Mouse (Mus musculus) liver, embryonic 12.5 days (tissue): ENCODE measurements around the gene Pak6. TPM values are rescaled to one million over a fixed set of nuclear protein-coding genes. Genes with fewer than 3 reads are reported as not detected.

ENCODE experiments used
- ATAC-seq: fragments of 200-750 bp; cut with Nextera tagmentation; 2 replicates; pipeline ENCODE4 v1.8.0; 2017; ENCODE audit warnings: moderate number of reproducible peaks, mild to moderate bottlenecking, moderate library complexity
- H3K27ac ChIP-seq: fragments of 300-500 bp; sonication (generic); 2 replicates; pipeline ENCODE4 v1.5.1; 2016; ENCODE audit warnings: mild to moderate bottlenecking
- H3K27me3 ChIP-seq: fragments of 300-500 bp; sonication (generic); replicated peaks from 2 replicates; pipeline ENCODE4 v1.6.1; 2016; ENCODE audit warnings: mild to moderate bottlenecking, moderate library complexity
- H3K36me3 ChIP-seq: fragments of 300-500 bp; sonication (generic); 2 replicates; pipeline ENCODE4 v1.6.1; 2016; ENCODE audit warnings: mild to moderate bottlenecking, moderate library complexity
- H3K4me1 ChIP-seq: fragments of 300-500 bp; sonication (generic); 2 replicates; pipeline ENCODE4 v1.6.1; 2016
- H3K4me2 ChIP-seq: fragments of 300-500 bp; sonication (generic); 2 replicates; pipeline ENCODE4 v1.6.1; 2016; ENCODE audit warnings: mild to moderate bottlenecking, moderate library complexity
- H3K4me3 ChIP-seq: fragments of 300-500 bp; sonication (generic); 2 replicates; pipeline ENCODE4 v1.5.1; 2016; ENCODE audit warnings: mild to moderate bottlenecking, moderate library complexity
- H3K9ac ChIP-seq: fragments of 300-500 bp; sonication (generic); 2 replicates; pipeline ENCODE4 v1.6.1; 2016; ENCODE audit warnings: mild to moderate bottlenecking, moderate library complexity
- H3K9me3 ChIP-seq: fragments of 300-500 bp; sonication (generic); replicated peaks from 2 replicates; pipeline ENCODE4 v1.6.1; 2016; ENCODE audit warnings: mild to moderate bottlenecking, moderate library complexity
- WGBS: fragments of 180-500 bp; shearing (Covaris S2); methylation state at CpG from one replicate; pipeline ENCODE4 v1.1.7; 2016; ENCODE audit not compliant: insufficient replicate concordance; 5-methylcytosine and 5-hydroxymethylcytosine counted together
- polyA plus RNA-seq: library from polyadenylated mRNA; unstranded; fragments of >200 nt; fragmentation: Nextera tagmentation; extraction: Ambion mirVana; gene quantifications from 2 replicates; pipeline ENCODE4 v1.2.1, GENCODE M21; 2016

Pak6 gene
- polyA plus RNA-seq, 1 experiment from 2014 or later: 1.4 TPM

- H3K9me3 ChIP-seq: no peaks in the 10 kb centered on the region
- H3K27me3 ChIP-seq: peaks cover 35% of the 10 kb centered on the region
- WGBS: 27% methylated on average over 8 of the region's 8 CpGs
- no peak overlapping the region for H3K4me2 ChIP-seq
- peaks cover 47% of the 10 kb centered on the region for H3K4me1 ChIP-seq
- no peak for ATAC-seq
- H3K9ac ChIP-seq: no peak overlapping the region
- peaks cover 3% of the 10 kb centered on the region for H3K36me3 ChIP-seq
- H3K27ac ChIP-seq: no peak overlapping the region
- H3K4me3 ChIP-seq: no peak overlapping the region
Measured at GRCm38 (mm10) chr2:118743261-118743943, 80.3 kb downstream of the Pak6 start.

- Histone ChIP-seq H3K4me1 (peaks cover 60% of the 10 kb centered on the region), H3K4me2 (peak overlapping the region; percentile 100), H3K27me3 (peaks cover 29% of the 10 kb centered on the region), H3K4me3 (peak overlapping the region; percentile 94), H3K9ac (peak overlapping the region; percentile 96; the same call in 1 of the 2 replicates), H3K36me3 (peaks cover 16% of the 10 kb centered on the region), H3K27ac (peak overlapping the region; percentile 40; the same call in 1 of the 2 replicates), H3K9me3 (no peaks in the 10 kb centered on the region)
- ATAC-seq: no peak
- 16% methylated on average over 7 of the region's 7 CpGs for WGBS
Measured at GRCm38 (mm10) chr2:118744621-118745020, 81.5 kb downstream of the Pak6 start.

GRCm38 (mm10) chr2:118745232-118745884 lies 82.3 kb downstream of the Pak6 start, which contains the start of gene Inafm2:
Gene Inafm2 (plus strand): TSS chr2:118745758.
- peaks cover 23% of the 10 kb centered on the region for H3K36me3 ChIP-seq
- WGBS: 1% methylated on average over 53 of the region's 57 CpGs
- H3K27ac ChIP-seq: peak within 1 kb of the TSS; percentile 83
- peak within 1 kb of the TSS; percentile 94 for H3K4me3 ChIP-seq
- peak within 1 kb of the TSS; percentile 96 for H3K9ac ChIP-seq
- peak; percentile 90 for ATAC-seq
- H3K27me3 ChIP-seq: peaks cover 29% of the 10 kb centered on the region
- peaks cover 64% of the 10 kb centered on the region for H3K4me1 ChIP-seq
- peak within 1 kb of the TSS; percentile 100 for H3K4me2 ChIP-seq
- no peaks in the 10 kb centered on the region for H3K9me3 ChIP-seq

- H3K36me3 ChIP-seq: peaks cover 29% of the 10 kb centered on the region
- WGBS: 2% methylated on average over 100 of the region's 113 CpGs
- H3K4me1 ChIP-seq: peaks cover 71% of the 10 kb centered on the region
- H3K9me3 ChIP-seq: no peaks in the 10 kb centered on the region
- H3K9ac ChIP-seq: peak overlapping the region; percentile 96
- H3K27ac ChIP-seq: peak overlapping the region; percentile 83
- peak overlapping the region; percentile 94 for H3K4me3 ChIP-seq
- H3K4me2 ChIP-seq: peak overlapping the region; percentile 100
- peak; percentile 46 for ATAC-seq
- H3K27me3 ChIP-seq: peaks cover 29% of the 10 kb centered on the region
Measured at GRCm38 (mm10) chr2:118745915-118746901, 83.1 kb downstream of the Pak6 start.

GRCm38 (mm10) chr2:118747301-118747960 lies 84.3 kb downstream of the Pak6 start:
- Histone ChIP-seq H3K9me3 (no peaks in the 10 kb centered on the region), H3K27ac (0 out of 2 replicates have a peak overlapping the region, but pooled peaks have one; percentile 37)
- 35% methylated on average over 10 of the region's 10 CpGs for WGBS

More at GRCm38 (mm10) chr2:118747301-118747960, 84.3 kb downstream of the Pak6 start:
- H3K4me3 ChIP-seq: peak overlapping the region; percentile 94
- peaks cover 83% of the 10 kb centered on the region for H3K4me1 ChIP-seq
- H3K9ac ChIP-seq: peak overlapping the region; percentile 96
- ATAC-seq: no peak
- peaks cover 33% of the 10 kb centered on the region for H3K36me3 ChIP-seq
- H3K27me3 ChIP-seq: peaks cover 22% of the 10 kb centered on the region
- H3K4me2 ChIP-seq: peak overlapping the region; percentile 100

Other genes with a start within 250 kb of the Pak6 start
- 130 TPM in 2 replicates for gene Srp14, start 183.6 kb upstream of the Pak6 start, polyA plus RNA-seq
- 0.62 and 0.83 TPM in 2 replicates for gene Bmf, start 113.6 kb upstream of the Pak6 start, polyA plus RNA-seq
- gene Bub1b, start 65.1 kb upstream of the Pak6 start, polyA plus RNA-seq: 70.9 and 72.5 TPM in 2 replicates
- 0.07 TPM in 1 of 2 replicates, not detected in the other for gene Ankrd63, start 40.7 kb downstream of the Pak6 start, polyA plus RNA-seq
- 2.5 and 2.6 TPM in 2 replicates for gene Plcb2, start 65.1 kb downstream of the Pak6 start, polyA plus RNA-seq
- gene Inafm2, start 82.5 kb downstream of the Pak6 start, polyA plus RNA-seq: 23.1 TPM in 2 replicates
- gene Ccdc9b, start 99.4 kb downstream of the Pak6 start, polyA plus RNA-seq: 0.36 and 0.39 TPM in 2 replicates
- not detected in 2 replicates for gene Phgr1, start 109.5 kb downstream of the Pak6 start, polyA plus RNA-seq
- 0.35 and 0.37 TPM in 2 replicates for gene Disp2, start 116.4 kb downstream of the Pak6 start, polyA plus RNA-seq
- gene Knstrn, start 150.7 kb downstream of the Pak6 start, polyA plus RNA-seq: 92.8 and 95.2 TPM in 2 replicates
- gene Ivd, start 198.7 kb downstream of the Pak6 start, polyA plus RNA-seq: 27.9 and 30.8 TPM in 2 replicates
- 5.1 and 5.6 TPM in 2 replicates for gene Bahd1, start 237.1 kb downstream of the Pak6 start, polyA plus RNA-seq